Comparison of ENCODE assay signal across 15 mouse cellular contexts in genomic region chr6:94994376-94994775, GRCm38 (mm10).
DNase-seq lines count a peak whose midpoint lies in the region.
"Had no signal": no experiment of that assay in that cellular context is flagged by ENCODE, and none has a peak within 500 bp of the region (broad histone marks: within the 10 kb centered on the region; RNA-seq: fewer than 3 reads in every experiment).

No protein-coding gene starts in this region.

- DNase-seq in heart, adult 11 months, result peak; percentile 25
- no peak for DNase-seq in heart, adult 9 months (ENCODE audit: low spot score in 2 of 2)
- DNase-seq in 3T3-L1 (ENCODE audit: low read depth, low spot score), result peak; percentile 80
- peak; percentile 92 for DNase-seq in adipocyte (ENCODE audit: low spot score)
- no peak for DNase-seq in thymus, adult 18-20 months
- DNase-seq: adrenal gland, adult 2 months; adrenal gland, postnatal 10 days; adrenal gland, postnatal 25 days; cerebellum, adult 11 months; cerebellum, adult 18-20 months; cerebellum, adult 8-10 months; cerebellum, adult 9-11 months; cerebellum, postnatal 14 days; cerebellum, postnatal 36 days; forebrain, postnatal 0 days had no signal

Comparison
In these comparisons a context has a peak if more than half of its experiments do, and no peak if none do; other contexts are left out.
1. DNase-seq: peak in heart, adult 11 months (single experiment), 3T3-L1 (single experiment) and adipocyte (single experiment); none in heart, adult 9 months (0 of 2) and thymus, adult 18-20 months (0 of 2).